Mouse (Mus musculus): ENCODE results near the gene Lrrtm1.

DNA sequence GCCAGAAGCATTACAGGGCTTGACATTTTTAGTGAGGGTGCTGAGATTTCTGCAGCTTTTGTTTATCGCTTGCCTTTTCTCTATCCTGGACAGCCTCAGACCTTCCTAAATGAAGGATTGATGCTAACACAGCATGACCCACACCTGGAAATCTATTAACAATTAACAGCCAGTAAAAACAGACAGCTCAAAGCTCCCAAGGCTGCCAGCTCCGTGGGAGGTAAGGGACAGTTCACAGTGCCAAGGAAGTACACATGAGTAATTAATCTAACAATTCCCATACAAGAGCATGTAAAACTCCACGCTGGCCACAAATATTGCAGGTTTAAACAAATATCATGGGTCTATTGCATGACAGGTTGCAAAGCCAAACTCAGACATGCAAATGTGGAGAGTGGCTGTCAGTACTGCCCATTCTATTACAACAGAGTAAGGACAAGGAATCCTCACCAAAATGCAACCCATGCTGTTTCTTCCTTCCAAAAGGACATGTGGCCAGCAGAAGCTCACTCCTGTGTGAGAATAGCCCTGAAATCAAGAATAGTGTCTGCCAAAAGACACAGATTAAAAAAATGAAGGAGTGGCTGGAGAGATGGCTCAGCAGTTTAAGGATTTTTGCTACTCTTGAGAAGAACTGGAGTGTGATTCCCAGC is 28.6 kb upstream of the Lrrtm1 start:
- no peak for TF ChIP-seq POLR2A (IDR thresholded peaks at IDR 0.05; ENCODE audit: borderline replicate concordance, control insufficient read depth, low read depth, low read length)
- TF ChIP-seq CTCF (IDR thresholded peaks at IDR 0.05; ENCODE audit: control insufficient read depth, insufficient read depth, low read length): no peak

All from bone marrow, adult 2 months (tissue).